In the genomic region with DNA sequence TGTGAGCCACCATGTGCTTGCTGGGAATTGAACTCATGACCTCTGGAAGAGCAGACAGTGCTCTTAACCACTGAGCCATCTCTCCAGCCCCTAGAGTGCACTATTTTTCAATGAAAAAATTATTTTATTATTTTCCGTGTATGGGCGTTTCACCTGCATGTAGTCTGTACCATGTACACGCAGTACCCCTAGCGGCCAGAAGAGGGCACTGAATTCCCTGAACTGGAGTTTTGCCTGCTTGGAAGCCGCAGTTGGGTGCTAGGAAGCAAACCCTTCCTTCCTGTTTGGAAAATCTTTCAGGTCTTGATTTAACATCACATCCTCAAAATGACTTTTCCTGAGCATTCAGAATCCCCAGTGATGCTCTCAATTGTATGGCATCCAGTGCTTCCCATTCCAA, we compare ENCODE assay signal across 8 mouse cellular contexts. TPM values are rescaled to one million over a fixed set of nuclear protein-coding genes. Genes with fewer than 3 reads are reported as not detected.
DNase-seq lines count a peak whose midpoint lies in the region; ATAC-seq and TF ChIP-seq lines count a peak whose summit lies in the region.

No protein-coding gene starts in this region.

- H3K4me2 ChIP-seq in midbrain, embryonic 14.5 days (ENCODE audit: low read length) = no peak overlapping the region
- H3K4me2 ChIP-seq in midbrain, embryonic 15.5 days = no peak overlapping the region

- no peak for ATAC-seq in cerebellum, adult (ENCODE audit: insufficient number of reproducible peaks, low FRiP score, low TSS enrichment)
- ATAC-seq in midbrain, embryonic 14.5 days (ENCODE audit: low FRiP score, low TSS enrichment) = no peak
- ATAC-seq in midbrain, embryonic 15.5 days (replicated peaks) = no peak
- peak; percentile 56 to 58; a peak in 3 of 4 replicates for ATAC-seq in hematopoietic stem cell, adult 5-6 weeks (replicated peaks in 1 of 2; ENCODE audit: insufficient read depth in 1 of 2, low FRiP score in 2 of 2, low TSS enrichment in 1 of 2, low read depth in 1 of 2, poor library complexity in 2 of 2, severe bottlenecking in 2 of 2)

- H3K9me3 ChIP-seq in midbrain, embryonic 14.5 days (ENCODE audit: control insufficient read depth, low read length) = no peaks in the 10 kb centered on the region
- no peaks in the 10 kb centered on the region for H3K9me3 ChIP-seq in midbrain, embryonic 15.5 days

- TF ChIP-seq POLR2A in cerebellum, adult 2 months (IDR thresholded peaks at IDR 0.05; ENCODE audit: borderline replicate concordance, insufficient read depth, low read length) = no peak

- H3K27ac ChIP-seq in midbrain, embryonic 14.5 days (replicated peaks; ENCODE audit: low read depth, low read length) = no peak overlapping the region
- no peak overlapping the region for H3K27ac ChIP-seq in midbrain, embryonic 15.5 days
- no peak overlapping the region for H3K27ac ChIP-seq in cerebellum, adult 2 months (ENCODE audit: insufficient read depth, low read length)

- no peaks in the 10 kb centered on the region for H3K27me3 ChIP-seq in midbrain, embryonic 14.5 days (ENCODE audit: control insufficient read depth, insufficient read depth, low read length)
- no peaks in the 10 kb centered on the region for H3K27me3 ChIP-seq in midbrain, embryonic 15.5 days (replicated peaks)
- no peaks in the 10 kb centered on the region for H3K27me3 ChIP-seq in cerebellum, adult 2 months (ENCODE audit: control insufficient read depth, insufficient read depth, low read length)

- no peaks in the 10 kb centered on the region for H3K4me1 ChIP-seq in midbrain, embryonic 14.5 days (ENCODE audit: control insufficient read depth, insufficient read depth, low read length)
- no peaks in the 10 kb centered on the region for H3K4me1 ChIP-seq in midbrain, embryonic 15.5 days
- no peaks in the 10 kb centered on the region for H3K4me1 ChIP-seq in cerebellum, adult 2 months (ENCODE audit: control insufficient read depth, insufficient read depth, low read length)

- peak; percentile 26 for DNase-seq in cerebellum, adult 11-12 months
- DNase-seq in midbrain, embryonic 14.5 days = peak; percentile 58
- DNase-seq in cerebellum, adult 2 months = peak; percentile 28 to 59
- DNase-seq in monocyte, adult 2 months (ENCODE audit: low read depth in 1 of 2, low spot score in 2 of 2) = peak; percentile 14 to 37
- DNase-seq in thymus, postnatal 25 days = peak; percentile 71

- H3K4me3 ChIP-seq in midbrain, embryonic 14.5 days (replicated peaks; ENCODE audit: low read depth, low read length) = no peak overlapping the region
- H3K4me3 ChIP-seq in midbrain, embryonic 15.5 days = no peak overlapping the region
- H3K4me3 ChIP-seq in cerebellum, adult 2 months (replicated peaks; ENCODE audit: insufficient read depth, low read depth, low read length) = no peak overlapping the region

- H3K9ac ChIP-seq in midbrain, embryonic 14.5 days (replicated peaks; ENCODE audit: low read length) = no peak overlapping the region
- H3K9ac ChIP-seq in midbrain, embryonic 15.5 days = no peak overlapping the region

- H3K36me3 ChIP-seq in midbrain, embryonic 14.5 days (ENCODE audit: control insufficient read depth, insufficient read depth, low read length) = no peaks in the 10 kb centered on the region
- no peaks in the 10 kb centered on the region for H3K36me3 ChIP-seq in midbrain, embryonic 15.5 days (replicated peaks)

- TF ChIP-seq CTCF in cerebellum, adult 2 months (IDR thresholded peaks at IDR 0.05; ENCODE audit: borderline replicate concordance, insufficient read depth, low read depth, low read length) = peak; percentile 65; the same call in 1 of the 2 replicates

- 24% methylated on average over 5 of the region's 5 CpGs for WGBS in midbrain, embryonic 14.5 days
- WGBS in midbrain, embryonic 15.5 days = 19% methylated on average over 5 of the region's 5 CpGs
- WGBS in cerebellum, adult 2 months = 11% methylated on average over 5 of the region's 5 CpGs

RNA-seq across cellular contexts. Expression of a gene that starts 10.9 kb away (rescaled TPM):
- polyA plus RNA-seq in midbrain, embryonic 14.5 days (2014; fragmentation: Nextera tagmentation; extraction: Ambion mirVana) = 33.8 and 48.6 TPM in 2 replicates
- 33.8 and 34.6 TPM in 2 replicates for polyA plus RNA-seq in midbrain, embryonic 15.5 days (2015; fragmentation: Nextera tagmentation; extraction: Ambion mirVana)
- 82.0 and 83.9 TPM in 2 replicates for polyA plus RNA-seq in cerebellum, adult 2 months (2012; rRNA removed)
- total RNA-seq in hematopoietic stem cell, adult 5-6 weeks (2017) = 329 and 360 TPM in 2 replicates

RNA-seq across cellular contexts. Expression of a gene that starts 47.3 kb away (rescaled TPM):
- 9.1 and 9.2 TPM in 2 replicates for polyA plus RNA-seq in midbrain, embryonic 14.5 days (2014; fragmentation: Nextera tagmentation; extraction: Ambion mirVana)
- polyA plus RNA-seq in midbrain, embryonic 15.5 days (2015; fragmentation: Nextera tagmentation; extraction: Ambion mirVana) = 11.7 and 12.1 TPM in 2 replicates
- polyA plus RNA-seq in cerebellum, adult 2 months (2012; rRNA removed) = 94.3 and 97.7 TPM in 2 replicates
- 6.6 and 8.1 TPM in 2 replicates for total RNA-seq in hematopoietic stem cell, adult 5-6 weeks (2017)

Comparison
In these comparisons a context has a peak if more than half of its experiments do, and no peak if none do; other contexts are left out.
1. ATAC-seq: peak in hematopoietic stem cell, adult 5-6 weeks (2 of 2); none in cerebellum, adult (single experiment), midbrain, embryonic 14.5 days (single experiment) and midbrain, embryonic 15.5 days (single experiment).
2. Peak in every context shown above with its lines, with median percentiles within 50 percentile points of each other: DNase-seq.